ENCODE assay signal across 17 mouse cellular contexts in the genomic region with DNA sequence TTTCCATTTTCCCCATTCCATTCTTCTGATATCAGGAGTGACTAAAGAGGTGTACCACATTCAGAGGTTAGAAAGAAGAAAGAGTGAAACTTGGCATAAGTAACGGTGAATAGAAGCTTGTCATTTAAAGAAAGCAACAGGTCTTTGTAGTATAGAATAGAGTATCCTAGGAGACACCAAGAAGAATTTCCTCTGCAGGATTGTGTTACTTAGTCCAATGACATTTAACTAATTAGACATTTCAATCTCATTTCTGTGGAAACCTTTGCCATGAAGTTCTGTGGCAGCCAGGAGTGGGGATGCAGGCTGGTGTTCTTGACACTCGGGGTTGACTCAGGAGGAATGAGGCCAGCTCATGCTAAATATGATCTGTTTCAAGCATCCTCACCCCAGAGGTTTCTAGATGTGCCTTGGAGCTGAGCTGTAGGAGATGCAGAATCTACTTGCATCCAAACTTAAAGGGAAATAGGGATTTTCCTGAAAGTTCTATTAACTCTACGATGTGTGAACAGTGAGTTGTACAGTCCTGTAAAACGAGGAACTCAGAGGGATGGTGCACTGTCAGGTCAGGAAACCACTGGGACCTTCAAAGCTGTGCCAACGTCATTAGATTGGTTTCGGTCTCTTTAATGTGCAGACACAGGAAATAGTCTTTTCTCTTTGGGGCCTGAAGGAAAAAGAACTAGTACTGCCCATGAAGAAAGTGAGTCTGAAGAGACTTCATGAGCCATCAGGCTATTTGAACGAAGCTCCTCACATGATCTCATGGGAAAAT. TPM values are rescaled to one million over a fixed set of nuclear protein-coding genes. Genes with fewer than 3 reads are reported as not detected.
DNase-seq lines count a peak whose midpoint lies in the region; ATAC-seq and TF ChIP-seq lines count a peak whose summit lies in the region.
"Had no signal": no experiment of that assay in that cellular context is flagged by ENCODE, and none has a peak within 500 bp of the region (broad histone marks: within the 10 kb centered on the region; RNA-seq: fewer than 3 reads in every experiment).

No protein-coding gene starts in this region.

- H3K9me3 ChIP-seq in midbrain, embryonic 12.5 days, result 0 out of 2 replicates have a peak, but pooled peaks cover 4% of the 10 kb centered on the region
- H3K9me3 ChIP-seq in midbrain, embryonic 16.5 days (replicated peaks; ENCODE audit: control insufficient read depth, low read length, poor library complexity, severe bottlenecking), result no peaks in the 10 kb centered on the region
- no peaks in the 10 kb centered on the region for H3K9me3 ChIP-seq in forebrain, postnatal 0 days (ENCODE audit: low read length)
- H3K9me3 ChIP-seq in intestine, embryonic 15.5 days, result no peaks in the 10 kb centered on the region
- H3K9me3 ChIP-seq: embryonic facial prominence, embryonic 15.5 days; heart, embryonic 10.5 days; limb, embryonic 15.5 days had no signal

- peak; percentile 72 for DNase-seq in brain, embryonic 14.5 days (ENCODE audit: low read depth)
- DNase-seq in forebrain, postnatal 0 days, result no peak
- DNase-seq in kidney, adult 18-20 months, result no peak
- DNase-seq: cerebellum, postnatal 36 days; gastrocnemius, postnatal 14 days; kidney, adult 11 months; kidney, postnatal 25 days; layer of hippocampus, adult 9-11 months; lung, adult 2 months; lung, postnatal 4 days had no signal

- H3K4me2 ChIP-seq in midbrain, embryonic 12.5 days (replicated peaks), result no peak overlapping the region
- H3K4me2 ChIP-seq in midbrain, embryonic 16.5 days (ENCODE audit: low read length), result no peak overlapping the region
- no peak overlapping the region for H3K4me2 ChIP-seq in forebrain, postnatal 0 days (ENCODE audit: low read depth)
- no peak overlapping the region for H3K4me2 ChIP-seq in intestine, embryonic 15.5 days (replicated peaks)
- H3K4me2 ChIP-seq: embryonic facial prominence, embryonic 15.5 days; limb, embryonic 15.5 days had no signal

- no peak overlapping the region for H3K4me3 ChIP-seq in midbrain, embryonic 12.5 days
- H3K4me3 ChIP-seq in midbrain, embryonic 16.5 days (ENCODE audit: low read depth, low read length), result no peak overlapping the region
- H3K4me3 ChIP-seq in forebrain, postnatal 0 days (ENCODE audit: low read depth, low read length), result no peak overlapping the region
- no peak overlapping the region for H3K4me3 ChIP-seq in intestine, embryonic 15.5 days (replicated peaks)
- H3K4me3 ChIP-seq: embryonic facial prominence, embryonic 15.5 days; heart, embryonic 10.5 days; limb, embryonic 15.5 days had no signal

- H3K4me1 ChIP-seq in midbrain, embryonic 12.5 days, result peaks cover 3% of the 10 kb centered on the region; the same call in 1 of the 2 replicates
- no peaks in the 10 kb centered on the region for H3K4me1 ChIP-seq in midbrain, embryonic 16.5 days (ENCODE audit: control insufficient read depth, insufficient read depth, low read length)
- no peaks in the 10 kb centered on the region for H3K4me1 ChIP-seq in forebrain, postnatal 0 days (ENCODE audit: insufficient read depth)
- no peaks in the 10 kb centered on the region for H3K4me1 ChIP-seq in intestine, embryonic 15.5 days (replicated peaks)
- H3K4me1 ChIP-seq: embryonic facial prominence, embryonic 15.5 days; heart, embryonic 10.5 days; limb, embryonic 15.5 days had no signal

- no peak for TF ChIP-seq CTCF in brain, embryonic 14.5 days (IDR thresholded peaks at IDR 0.05; ENCODE audit: borderline replicate concordance, extremely low read depth, insufficient read depth, insufficient read length)
- no peak for TF ChIP-seq CTCF in forebrain, postnatal 0 days (IDR thresholded peaks at IDR 0.05; ENCODE audit: low read depth)

- no peaks in the 10 kb centered on the region for H3K36me3 ChIP-seq in midbrain, embryonic 12.5 days
- H3K36me3 ChIP-seq in midbrain, embryonic 16.5 days (ENCODE audit: control insufficient read depth, insufficient read depth, low read length), result no peaks in the 10 kb centered on the region
- no peaks in the 10 kb centered on the region for H3K36me3 ChIP-seq in forebrain, postnatal 0 days (ENCODE audit: insufficient read depth)
- H3K36me3 ChIP-seq in intestine, embryonic 15.5 days, result no peaks in the 10 kb centered on the region
- H3K36me3 ChIP-seq: embryonic facial prominence, embryonic 15.5 days; heart, embryonic 10.5 days; limb, embryonic 15.5 days had no signal

- no peak for ATAC-seq in midbrain, embryonic 12.5 days (ENCODE audit: low FRiP score, low read depth)
- ATAC-seq in midbrain, embryonic 16.5 days, result no peak
- ATAC-seq in forebrain, postnatal 0 days, result peak; percentile 14; the same call in 1 of the 2 replicates
- no peak for ATAC-seq in monocyte, adult 5-6 weeks (replicated peaks; ENCODE audit: insufficient number of reproducible peaks, low FRiP score, low TSS enrichment, poor library complexity, severe bottlenecking)
- ATAC-seq in intestine, embryonic 15.5 days, result no peak

- 59% methylated on average over 7 of the region's 7 CpGs for WGBS in midbrain, embryonic 12.5 days
- 58% methylated on average over 7 of the region's 7 CpGs for WGBS in midbrain, embryonic 16.5 days
- WGBS in forebrain, postnatal 0 days, result 53% methylated on average over 7 of the region's 7 CpGs
- WGBS in intestine, embryonic 15.5 days, result 90% methylated on average over 7 of the region's 7 CpGs

- TF ChIP-seq POLR2A in brain, embryonic 14.5 days (IDR thresholded peaks at IDR 0.05; ENCODE audit: borderline replicate concordance, extremely low read depth, insufficient read depth, insufficient read length, poor library complexity, severe bottlenecking), result no peak

- H3K9ac ChIP-seq in midbrain, embryonic 12.5 days (replicated peaks), result no peak overlapping the region
- no peak overlapping the region for H3K9ac ChIP-seq in midbrain, embryonic 16.5 days (ENCODE audit: low read depth, low read length)
- no peak overlapping the region for H3K9ac ChIP-seq in forebrain, postnatal 0 days
- H3K9ac ChIP-seq in intestine, embryonic 15.5 days, result no peak overlapping the region
- H3K9ac ChIP-seq: embryonic facial prominence, embryonic 15.5 days; limb, embryonic 15.5 days had no signal

- H3K27me3 ChIP-seq in midbrain, embryonic 12.5 days, result no peaks in the 10 kb centered on the region
- H3K27me3 ChIP-seq in midbrain, embryonic 16.5 days (ENCODE audit: control insufficient read depth, insufficient read depth, low read depth, low read length), result no peaks in the 10 kb centered on the region
- no peaks in the 10 kb centered on the region for H3K27me3 ChIP-seq in forebrain, postnatal 0 days (ENCODE audit: insufficient read depth, low read length)
- no peaks in the 10 kb centered on the region for H3K27me3 ChIP-seq in intestine, embryonic 15.5 days (replicated peaks)
- H3K27me3 ChIP-seq: embryonic facial prominence, embryonic 15.5 days had no signal

- peak overlapping the region; percentile 39; the same call in 1 of the 2 replicates for H3K27ac ChIP-seq in midbrain, embryonic 12.5 days (replicated peaks)
- H3K27ac ChIP-seq in midbrain, embryonic 16.5 days (ENCODE audit: low read length), result no peak overlapping the region
- no peak overlapping the region for H3K27ac ChIP-seq in forebrain, postnatal 0 days (ENCODE audit: low read depth, low read length)
- H3K27ac ChIP-seq in intestine, embryonic 15.5 days, result no peak overlapping the region
- H3K27ac ChIP-seq: embryonic facial prominence, embryonic 15.5 days; heart, embryonic 10.5 days; limb, embryonic 15.5 days had no signal

RNA-seq across cellular contexts. Expression of a gene that starts 6.1 kb away (rescaled TPM):
- polyA plus RNA-seq in midbrain, embryonic 12.5 days (2016; fragmentation: Nextera tagmentation; extraction: Ambion mirVana), result 97.8 and 106 TPM in 2 replicates
- polyA plus RNA-seq in midbrain, embryonic 16.5 days (2015; fragmentation: Nextera tagmentation; extraction: Ambion mirVana), result 81.5 and 114 TPM in 2 replicates
- polyA plus RNA-seq in brain, embryonic 14.5 days (2012; rRNA removed), result 25.7 and 50.2 TPM in 2 replicates
- total RNA-seq in forebrain, postnatal 0 days (2014; rRNA removed), result 79.3 and 97.4 TPM in 2 replicates
- 65.7 and 92.2 TPM in 2 replicates for polyA plus RNA-seq in forebrain, postnatal 0 days (2015; fragmentation: Nextera tagmentation; extraction: Ambion mirVana)
- total RNA-seq in monocyte, adult 5-6 weeks (2017), result not detected in 3 replicates
- 136 and 159 TPM in 2 replicates for polyA plus RNA-seq in intestine, embryonic 15.5 days (2015; fragmentation: Nextera tagmentation; extraction: Ambion mirVana)
